Mouse (Mus musculus): ENCODE measurements around the gene Egln1.

Gene Egln1

GRCm38 (mm10) chr8:124896010-124896631 is 53.0 kb downstream of the Egln1 start:
- POLR2A ChIA-PET: interaction anchor here in 3 of 4 experiments (0.5 to 2.4 kb wide), 19 partner anchors 9 to 201 kb away, joined by 3 to 10 read pairs (median 3); partner anchors contain the start of genes 2810004N23Rik (in 1 of the 3), Fam89a (in 1 of the 3) and Gnpat (in 1 of the 3)

GRCm38 (mm10) chr8:124892596-124892995 is 56.5 kb downstream of the Egln1 start:
- CTCF ChIA-PET: no interaction called here
- POLR2A ChIA-PET: interaction anchor here in 1 of 4 experiments (1.2 to 1.6 kb wide), 3 partner anchors 11 to 55 kb away, joined by 3 to 4 read pairs (median 4); no protein-coding TSS in a partner anchor

More at GRCm38 (mm10) chr8:124896010-124896631, 53.0 kb downstream of the Egln1 start:
- CTCF ChIA-PET: interaction anchor here in 3 of 4 experiments (1.1 to 1.6 kb wide), 4 partner anchors 11 to 138 kb away, joined by 3 to 5 read pairs (median 4); no protein-coding TSS in a partner anchor

- CTCF ChIA-PET: interaction anchor here (0.5 to 1.4 kb wide), 11 partner anchors 16 to 1033 kb away, joined by 3 to 5 read pairs (median 3); no protein-coding TSS in a partner anchor
Measured at GRCm38 (mm10) chr8:124888385-124888784, 60.7 kb downstream of the Egln1 start.

GRCm38 (mm10) chr8:124878946-124879526 is 70.1 kb downstream of the Egln1 start:
- ChIA-PET CTCF (interaction anchor here in 1 of 4 experiments (0.9 kb wide), 1 partner anchor 17 kb away, joined by 3 read pairs; the partner anchor contains the start of genes 2810004N23Rik and Gnpat), POLR2A (interaction anchor here in 3 of 4 experiments (0.6 to 2.7 kb wide), 7 partner anchors 9 to 726 kb away, joined by 3 to 8 read pairs (median 4); partner anchors contain the start of genes 2310022B05Rik (in 1 of the 3), 2810004N23Rik (in 1 of the 3) and Gnpat (in 1 of the 3))

More at GRCm38 (mm10) chr8:124888385-124888784, 60.7 kb downstream of the Egln1 start:
- POLR2A ChIA-PET: interaction anchor here in 2 of 4 experiments (0.7 to 2.1 kb wide), 8 partner anchors 8 to 50 kb away, joined by 3 to 8 read pairs (median 4); no protein-coding TSS in a partner anchor

- POLR2A ChIA-PET: interaction anchor here in 2 of 4 experiments (1.5 to 2.7 kb wide), 3 partner anchors 10 to 18 kb away, joined by 4 to 8 read pairs (median 5); partner anchors contain the start of genes 2810004N23Rik (in 1 of the 2) and Gnpat (in 1 of the 2)
- CTCF ChIA-PET: no interaction called here
Measured at GRCm38 (mm10) chr8:124878141-124878540, 71.0 kb downstream of the Egln1 start.

- POLR2A ChIA-PET: interaction anchor here in 2 of 4 experiments (0.5 to 6.0 kb wide), 8 partner anchors 10 to 985 kb away, joined by 3 to 48 read pairs (median 7); partner anchors contain the start of genes 2810004N23Rik (in 2 of the 2) and Gnpat (in 2 of the 2)
- CTCF ChIA-PET: interaction anchor here in 3 of 4 experiments (0.6 to 1.7 kb wide), 11 partner anchors 9 to 389 kb away, joined by 3 to 7 read pairs (median 3); partner anchors contain the start of gene 2310022B05Rik (in 1 of the 3)
Measured at GRCm38 (mm10) chr8:124872690-124873089, 76.4 kb downstream of the Egln1 start.

- ChIA-PET CTCF (interaction anchor here in 3 of 4 experiments (0.6 to 1.7 kb wide), 16 partner anchors 9 to 388 kb away, joined by 3 to 7 read pairs (median 3); partner anchors contain the start of gene 2310022B05Rik (in 1 of the 3)), POLR2A (interaction anchor here in 3 of 4 experiments (0.6 to 6.0 kb wide), 14 partner anchors 10 to 985 kb away, joined by 3 to 48 read pairs (median 4); partner anchors contain the start of genes 2810004N23Rik (in 2 of the 3) and Gnpat (in 2 of the 3))
Measured at GRCm38 (mm10) chr8:124872081-124872480, 77.0 kb downstream of the Egln1 start.

GRCm38 (mm10) chr8:124871474-124871873 is 77.7 kb downstream of the Egln1 start:
- ChIA-PET POLR2A (interaction anchor here in 3 of 4 experiments (0.6 to 6.0 kb wide), 14 partner anchors 9 to 154 kb away, joined by 3 to 48 read pairs (median 4); partner anchors contain the start of genes 2810004N23Rik (in 2 of the 3) and Gnpat (in 2 of the 3)), CTCF (interaction anchor here in 3 of 4 experiments (0.6 to 1.7 kb wide), 14 partner anchors 9 to 213 kb away, joined by 3 to 6 read pairs (median 3); partner anchors contain the start of gene 2310022B05Rik (in 2 of the 3))

GRCm38 (mm10) chr8:124869708-124870107 is 79.4 kb downstream of the Egln1 start:
- CTCF ChIA-PET: interaction anchor here in 1 of 4 experiments (0.6 kb wide), 1 partner anchor 10 kb away, joined by 4 read pairs; no protein-coding TSS in a partner anchor
- POLR2A ChIA-PET: interaction anchor here in 2 of 4 experiments (0.5 to 6.0 kb wide), 6 partner anchors 8 to 184 kb away, joined by 3 to 48 read pairs (median 4); partner anchors contain the start of genes 2810004N23Rik (in 1 of the 2) and Gnpat (in 1 of the 2)

GRCm38 (mm10) chr8:124867126-124867525 is 82.0 kb downstream of the Egln1 start:
- CTCF ChIA-PET: no interaction called here

GRCm38 (mm10) chr8:124866669-124867068 is 82.5 kb downstream of the Egln1 start:
- ChIA-PET CTCF (no interaction called here), POLR2A (interaction anchor here in 2 of 4 experiments (0.5 to 0.6 kb wide), 3 partner anchors 168 to 1887 kb away, joined by 3 read pairs; no protein-coding TSS in a partner anchor)

More at GRCm38 (mm10) chr8:124867126-124867525, 82.0 kb downstream of the Egln1 start:
- POLR2A ChIA-PET: interaction anchor here in 2 of 4 experiments (0.6 kb wide), 2 partner anchors 168 to 468 kb away, joined by 3 read pairs; no protein-coding TSS in a partner anchor

GRCm38 (mm10) chr8:124863729-124864128 is 85.4 kb downstream of the Egln1 start:
- CTCF ChIA-PET: interaction anchor here in 1 of 4 experiments (1.0 kb wide), 1 partner anchor 69 kb away, joined by 3 read pairs; no protein-coding TSS in a partner anchor
- POLR2A ChIA-PET: interaction anchor here in 2 of 4 experiments (0.7 to 4.8 kb wide), 7 partner anchors 8 to 85 kb away, joined by 3 to 48 read pairs (median 5); partner anchors contain the start of genes Egln1 (in 1 of the 2) and Trim67 (in 1 of the 2)

GRCm38 (mm10) chr8:124863163-124863677 is 85.9 kb downstream of the Egln1 start:
- CTCF ChIA-PET: interaction anchor here in 2 of 4 experiments (1.0 to 1.4 kb wide), 3 partner anchors 16 to 183 kb away, joined by 3 read pairs; no protein-coding TSS in a partner anchor
- POLR2A ChIA-PET: interaction anchor here in 3 of 4 experiments (0.6 to 4.8 kb wide), 13 partner anchors 9 to 707 kb away, joined by 3 to 48 read pairs (median 5); partner anchors contain the start of genes Egln1 (in 1 of the 3) and Trim67 (in 1 of the 3)

GRCm38 (mm10) chr8:124862321-124863162 is 86.6 kb downstream of the Egln1 start, which contains the start of the genes Gnpat and 2810004N23Rik:
TSS of gene Gnpat (plus strand) at chr8:124863033.
TSS of gene 2810004N23Rik (minus strand) at chr8:124863120.
- ChIA-PET POLR2A (interaction anchor here (0.6 to 4.8 kb wide), 25 partner anchors 9 to 707 kb away, joined by 3 to 48 read pairs (median 4); partner anchors contain the start of genes Egln1 (in 1 of the 4) and Trim67 (in 1 of the 4)), CTCF (interaction anchor here in 3 of 4 experiments (0.5 to 1.4 kb wide), 6 partner anchors 9 to 199 kb away, joined by 3 to 6 read pairs (median 4); no protein-coding TSS in a partner anchor)

- ChIA-PET CTCF (interaction anchor here (0.5 to 1.6 kb wide), 13 partner anchors 10 to 990 kb away, joined by 3 to 11 read pairs (median 4); no protein-coding TSS in a partner anchor), POLR2A (interaction anchor here in 3 of 4 experiments (0.6 to 4.8 kb wide), 11 partner anchors 12 to 70 kb away, joined by 3 to 48 read pairs (median 5); no protein-coding TSS in a partner anchor)
Measured at GRCm38 (mm10) chr8:124860188-124860587, 88.9 kb downstream of the Egln1 start.

- ChIA-PET POLR2A (interaction anchor here in 3 of 4 experiments (0.6 to 4.8 kb wide), 17 partner anchors 9 to 339 kb away, joined by 3 to 48 read pairs (median 5); partner anchors contain the start of gene Cog2 (in 1 of the 3)), CTCF (interaction anchor here (0.5 to 1.6 kb wide), 19 partner anchors 10 to 1624 kb away, joined by 3 to 11 read pairs (median 4); partner anchors contain the start of gene Spata2l (in 1 of the 4))
Measured at GRCm38 (mm10) chr8:124859466-124859865, 89.7 kb downstream of the Egln1 start.

Data from embryonic stem cell, embryonic (primary cell).